Mouse (Mus musculus) activated CD4-positive, CD25-positive, alpha-beta regulatory T cell, adult 9 weeks (primary cell): ENCODE data around the gene Gm10134. TPM values are rescaled to one million over a fixed set of nuclear protein-coding genes. Genes with fewer than 3 reads are reported as not detected.

Experiments used
- polyA plus RNA-seq: library from polyadenylated mRNA; unstranded; fragments of 100-300 nt; shearing (Covaris generic); gene quantifications from one replicate; pipeline ENCODE4 v1.2.1, GENCODE M21; 2017

Gm10134 gene
- polyA plus RNA-seq: not detected

DNA sequence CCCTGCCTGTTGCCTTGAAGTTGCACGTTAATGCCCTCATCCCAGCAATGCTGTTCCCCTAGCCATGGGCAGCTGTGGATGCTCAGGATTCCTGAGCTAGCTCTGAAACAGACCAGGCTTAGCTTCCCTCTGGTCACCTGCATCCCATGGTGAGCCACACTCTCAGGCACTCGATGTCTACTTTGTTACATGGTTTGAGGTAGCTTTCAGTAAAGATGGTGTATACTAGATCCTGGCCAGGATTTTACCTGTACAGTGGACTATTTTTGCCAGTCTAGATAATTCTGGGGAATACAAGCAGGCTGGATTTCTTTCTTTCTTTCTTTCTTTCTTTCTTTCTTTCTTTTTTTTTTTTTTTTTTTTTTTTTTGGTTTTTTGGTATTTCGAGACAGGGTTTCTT, at the start of gene Gm10134:
Gm10134 (plus strand) TSS at position 301 of the 400 bp plus-strand sequence.

DNA sequence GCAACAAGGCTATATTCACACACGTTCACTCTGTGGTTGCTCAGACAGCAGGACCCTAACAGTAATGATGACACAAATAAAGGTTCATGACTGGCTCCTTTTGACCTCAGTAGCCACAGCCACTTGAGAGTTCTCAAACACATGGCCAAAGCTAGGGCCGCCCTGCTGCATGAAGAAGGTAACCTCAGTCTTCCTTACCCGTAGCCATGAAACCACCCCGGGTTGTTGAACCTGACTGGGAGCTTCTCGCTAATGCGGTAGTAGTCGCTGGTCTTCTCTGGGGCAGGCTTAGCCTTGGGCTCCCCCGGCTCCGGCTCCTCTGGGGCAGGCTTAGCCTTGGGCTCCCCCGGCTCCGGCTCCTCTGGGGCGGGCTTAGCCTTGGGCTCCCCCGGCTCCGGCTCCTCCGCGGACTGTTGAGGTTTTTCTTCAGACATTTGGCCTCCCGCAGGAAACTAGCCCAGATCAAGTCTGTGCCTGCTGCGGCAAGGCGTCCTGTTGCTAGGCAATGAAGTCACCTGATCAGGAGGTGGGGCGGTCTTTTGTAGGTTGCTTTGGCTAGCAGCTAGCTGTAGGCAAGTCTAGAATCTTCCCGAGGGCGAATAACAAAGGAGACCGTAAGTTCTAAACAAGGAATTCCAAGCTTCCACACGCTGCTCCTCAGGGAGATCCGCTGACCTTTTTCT, 39.9 kb upstream of the Gm10134 start, which contains the start of gene 1700007K13Rik:
1700007K13Rik (minus strand) TSS at position 497 of the 683 bp plus-strand sequence.

DNA sequence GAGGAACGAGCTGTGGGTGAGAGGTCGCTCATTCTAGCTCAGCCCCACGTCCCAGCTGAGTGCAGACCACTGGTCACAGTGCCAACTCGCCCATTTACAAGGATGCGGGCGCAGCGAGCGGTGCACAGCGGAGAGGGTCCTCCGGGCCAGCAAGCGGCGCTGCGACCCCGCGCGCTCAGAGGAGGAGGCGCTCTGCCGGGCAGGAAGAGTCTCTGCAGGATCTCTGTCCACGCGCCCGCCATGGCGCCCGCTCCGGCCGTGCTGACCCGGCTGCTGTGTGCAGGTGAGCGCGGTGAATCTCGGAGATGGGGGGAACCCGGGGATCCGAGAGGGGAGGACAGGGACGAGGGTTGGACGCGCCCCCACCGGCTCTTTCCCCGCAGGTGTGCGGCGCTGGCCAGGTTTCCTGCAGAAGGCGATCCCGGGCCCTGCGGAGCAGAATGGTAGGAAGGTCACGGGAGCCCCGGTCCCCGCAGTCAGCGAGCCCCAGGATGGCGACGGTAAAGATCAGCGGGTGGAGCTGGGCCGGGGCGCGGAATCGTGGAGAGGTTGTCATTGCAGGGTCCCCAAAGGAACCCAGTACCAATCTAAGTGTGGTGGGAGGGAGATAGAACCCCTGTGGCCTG, 37.9 kb upstream of the Gm10134 start, which contains the start of gene Mrps2:
Mrps2 (plus strand) TSS at position 207 of the 626 bp plus-strand sequence.

DNA sequence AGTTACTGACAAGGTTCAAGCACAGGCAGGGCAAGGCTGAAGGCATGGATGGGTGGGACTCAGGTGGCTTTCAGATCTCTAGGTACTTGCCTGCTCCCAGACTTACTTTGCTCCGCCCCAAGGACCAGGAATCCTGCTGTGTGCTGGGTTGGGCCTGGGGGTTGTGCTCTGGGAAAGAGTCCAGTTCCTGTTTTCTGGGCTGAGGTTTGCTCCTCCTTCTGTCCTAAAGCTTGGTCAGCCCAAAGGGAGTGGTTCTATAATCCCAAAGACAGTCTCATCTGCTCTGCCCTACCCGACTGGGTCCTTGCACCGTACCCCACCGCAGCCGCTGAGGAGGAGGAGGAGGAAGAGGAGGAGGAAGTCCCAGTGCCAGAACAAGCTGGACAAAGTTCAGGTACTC, 9.2 kb upstream of the Gm10134 start, which contains the start of gene Gbgt1:
Gbgt1 (plus strand) TSS at position 221 of the 400 bp plus-strand sequence.

DNA sequence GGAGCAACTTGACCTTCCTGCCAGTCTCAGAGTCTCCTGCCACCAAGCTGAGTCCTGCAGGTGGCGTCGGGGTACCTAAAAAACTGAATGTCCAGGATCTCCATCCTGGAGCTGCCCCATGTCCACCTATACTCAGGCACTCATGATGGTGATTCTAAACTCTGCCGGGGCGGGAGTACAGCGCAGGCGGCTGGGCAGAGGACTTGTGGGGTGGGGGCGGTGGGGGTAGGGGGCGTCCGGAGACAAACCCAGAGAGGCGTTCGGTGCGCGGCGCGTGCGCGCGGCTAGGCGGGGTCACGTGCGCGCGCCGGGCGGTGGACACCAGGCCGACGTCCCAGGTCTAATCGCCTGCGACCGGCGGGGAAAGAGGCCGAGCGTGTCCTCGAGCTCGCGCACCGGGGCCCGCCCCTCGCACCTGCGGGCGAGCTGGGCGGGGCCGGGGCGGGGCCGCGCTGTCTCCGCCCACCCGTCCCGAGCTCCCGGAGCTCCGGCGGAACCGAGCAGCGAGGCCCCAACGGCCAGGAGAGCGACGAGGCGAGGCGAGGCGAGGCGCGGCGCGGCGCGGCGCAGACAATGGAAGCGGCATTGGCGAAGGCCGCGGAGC, 7.0 kb downstream of the Gm10134 start, which contains the start of gene Ralgds:
Ralgds (plus strand) TSS at position 328 of the 604 bp plus-strand sequence.

Other genes starting within 250 kb of the Gm10134 start
- 0.21 TPM for gene Ppp1r26, start 59.3 kb upstream of the Gm10134 start, polyA plus RNA-seq
- gene 1700007K13Rik, start 39.8 kb upstream of the Gm10134 start, polyA plus RNA-seq: not detected
- 37.1 TPM for gene Mrps2, start 38.0 kb upstream of the Gm10134 start, polyA plus RNA-seq
- not detected for gene Gbgt1, start 9.2 kb upstream of the Gm10134 start, polyA plus RNA-seq
- 5.5 TPM for gene Ralgds, start 7.0 kb downstream of the Gm10134 start, polyA plus RNA-seq
- gene Cel, start 57.3 kb downstream of the Gm10134 start, polyA plus RNA-seq: not detected
- 29.6 TPM for gene Gtf3c5, start 77.7 kb downstream of the Gm10134 start, polyA plus RNA-seq
- gene Gfi1b, start 115.9 kb downstream of the Gm10134 start, polyA plus RNA-seq: 0.43 TPM
- gene Tsc1, start 135.1 kb downstream of the Gm10134 start, polyA plus RNA-seq: 32.7 TPM
- gene Spaca9, start 193.6 kb downstream of the Gm10134 start, polyA plus RNA-seq: not detected
- gene Ak8, start 194.1 kb downstream of the Gm10134 start, polyA plus RNA-seq: not detected